Mouse (Mus musculus): ENCODE results near the gene Apoc3. TPM values are rescaled to one million over a fixed set of nuclear protein-coding genes. Genes with fewer than 3 reads are reported as not detected.

Gene Apoc3
- total and polyA plus RNA-seq, 3 experiments = not detected

- Histone ChIP-seq H3K9me3 (replicated peaks; ENCODE audit: low read length) (no peaks in the 10 kb centered on the region), H3K36me3 (replicated peaks in 1 of 2; ENCODE audit: control insufficient read depth in 1 of 2, insufficient read depth in 1 of 2, low read length in 1 of 2) (no peaks in the 10 kb centered on the region), H3K4me2 (ENCODE audit: insufficient read depth, low read depth, poor library complexity, severe bottlenecking) (no peak overlapping the region), H3K4me1 (ENCODE audit: control insufficient read depth in 1 of 2, insufficient read depth in 2 of 2) (peaks cover 3 to 12% of the 10 kb centered on the region in 2 experiments; a peak in 3 of 4 replicates), H3K4me3 (replicated peaks in 1 of 3; ENCODE audit: low read depth in 2 of 3, low read length in 2 of 3, poor library complexity in 1 of 3) (no peak overlapping the region), H3K9ac (ENCODE audit: insufficient read depth, low read depth) (no peak overlapping the region), H3K79me2 (replicated peaks; ENCODE audit: control insufficient read depth, extremely low read depth, insufficient read depth, poor library complexity, severe bottlenecking) (no peaks in the 10 kb centered on the region), H3K27me3 (replicated peaks) (no peaks in the 10 kb centered on the region), H3K27ac (ENCODE audit: insufficient read depth, low read depth) (no peak overlapping the region)
- no peak for DNase-seq (ENCODE audit: extremely low read depth)
- dilution Hi-C loops (cut with MboI; ENCODE audit: extremely low pct_ligation_motif_present, extremely low pct_unique_long_range_greater_than_20kb, low sequenced_read_pairs) (no loop called here), in situ Hi-C loops (cut with MboI; ENCODE audit: low pct_ligation_motif_present, low pct_unique_long_range_greater_than_20kb, low sequenced_read_pairs) (no loop called here)
- no peak for TF ChIP-seq MAZ (IDR thresholded peaks at IDR 0.05; ENCODE audit: low read depth, low read length)
- no peak for TF ChIP-seq POLR2AphosphoS2 (IDR thresholded peaks at IDR 0.05; ENCODE audit: low read depth, low read length)
- TF ChIP-seq USF2 (conservative IDR thresholded peaks at IDR 0.05; ENCODE audit: low read depth, low read length) = no peak
- no peak for TF ChIP-seq NELFE (IDR thresholded peaks at IDR 0.05; ENCODE audit: low read depth, low read length)
- TF ChIP-seq PAX5 (IDR thresholded peaks at IDR 0.05; ENCODE audit: low read length) = no peak
- no peak for TF ChIP-seq MAFK (IDR thresholded peaks at IDR 0.05; ENCODE audit: insufficient replicate concordance, low read length)
- no peak for TF ChIP-seq ZC3H11A (IDR thresholded peaks at IDR 0.05; ENCODE audit: low read depth, low read length)
- no peak for TF ChIP-seq CHD1 (IDR thresholded peaks at IDR 0.05; ENCODE audit: low read depth, low read length)
- no peak for TF ChIP-seq SIN3A (IDR thresholded peaks at IDR 0.05; ENCODE audit: low read length)
- TF ChIP-seq RAD21 (IDR thresholded peaks at IDR 0.05; ENCODE audit: low read depth, low read length) = no peak
- TF ChIP-seq NRF1 (IDR thresholded peaks at IDR 0.05; ENCODE audit: low read depth, low read length) = no peak
- TF ChIP-seq EP300 (IDR thresholded peaks at IDR 0.05; ENCODE audit: low read length) = no peak
- TF ChIP-seq POLR2A (IDR thresholded peaks at IDR 0.05; ENCODE audit: low read depth, low read length) = no peak
- no peak for TF ChIP-seq CTCF (conservative IDR thresholded peaks at IDR 0.05 in 1 of 2, IDR thresholded peaks at IDR 0.05 in 1 of 2; ENCODE audit: low read depth in 2 of 2, low read length in 2 of 2)
- TF ChIP-seq MEF2A (IDR thresholded peaks at IDR 0.05; ENCODE audit: borderline replicate concordance, low read depth, low read length) = no peak
- no peak for TF ChIP-seq RCOR1 (conservative IDR thresholded peaks at IDR 0.05; ENCODE audit: low read depth, low read length)
- no peak for TF ChIP-seq TCF12 (IDR thresholded peaks at IDR 0.05; ENCODE audit: low read depth, low read length)
- TF ChIP-seq ZMIZ1 (IDR thresholded peaks at IDR 0.05; ENCODE audit: low read depth, low read length) = no peak
- TF ChIP-seq JUN (IDR thresholded peaks at IDR 0.05; ENCODE audit: insufficient read depth, low read depth, low read length) = no peak
- TF ChIP-seq MAX (IDR thresholded peaks at IDR 0.05; ENCODE audit: low read length) = no peak
Observed at GRCm38 (mm10) chr9:46261131-46261530, 25.7 kb upstream of the Apoc3 start.

GRCm38 (mm10) chr9:46259111-46259510, 23.7 kb upstream of the Apoc3 start:
- H3K4me1 ChIP-seq (ENCODE audit: control insufficient read depth in 1 of 2, insufficient read depth in 2 of 2) = peaks cover 3 to 12% of the 10 kb centered on the region in 2 experiments
- no peaks in the 10 kb centered on the region for H3K27me3 ChIP-seq (replicated peaks)
- in situ Hi-C loops (cut with MboI; ENCODE audit: low pct_ligation_motif_present, low pct_unique_long_range_greater_than_20kb, low sequenced_read_pairs) (no loop called here), dilution Hi-C loops (cut with MboI; ENCODE audit: extremely low pct_ligation_motif_present, extremely low pct_unique_long_range_greater_than_20kb, low sequenced_read_pairs) (no loop called here)
- no peaks in the 10 kb centered on the region for H3K36me3 ChIP-seq (replicated peaks in 1 of 2; ENCODE audit: control insufficient read depth in 1 of 2, insufficient read depth in 1 of 2, low read length in 1 of 2)
- TF ChIP-seq GABPA (IDR thresholded peaks at IDR 0.05; ENCODE audit: insufficient replicate concordance, low read depth, low read length) (no peak), IRF4 (IDR thresholded peaks at IDR 0.05; ENCODE audit: low read depth, low read length) (no peak), KAT2A (IDR thresholded peaks at IDR 0.05; ENCODE audit: insufficient replicate concordance, low read length) (no peak), TBP (conservative IDR thresholded peaks at IDR 0.05; ENCODE audit: low read depth, low read length) (no peak), MAX (IDR thresholded peaks at IDR 0.05; ENCODE audit: low read length) (no peak), ZMIZ1 (IDR thresholded peaks at IDR 0.05; ENCODE audit: low read depth, low read length) (no peak), ETS1 (conservative IDR thresholded peaks at IDR 0.05; ENCODE audit: low read depth, low read length) (no peak), SMC3 (IDR thresholded peaks at IDR 0.05; ENCODE audit: low read depth, low read length) (no peak), NELFE (IDR thresholded peaks at IDR 0.05; ENCODE audit: low read depth, low read length) (no peak), MYC (IDR thresholded peaks at IDR 0.05; ENCODE audit: low read depth, low read length) (no peak), RAD21 (IDR thresholded peaks at IDR 0.05; ENCODE audit: low read depth, low read length) (no peak), PAX5 (IDR thresholded peaks at IDR 0.05; ENCODE audit: low read length) (no peak), MAFK (IDR thresholded peaks at IDR 0.05; ENCODE audit: insufficient replicate concordance, low read length) (no peak)
- no peak for DNase-seq (ENCODE audit: extremely low read depth)
- no peak overlapping the region for H3K4me2 ChIP-seq (ENCODE audit: insufficient read depth, low read depth, poor library complexity, severe bottlenecking)
- H3K4me3 ChIP-seq (replicated peaks in 1 of 3; ENCODE audit: low read depth in 2 of 3, low read length in 2 of 3, poor library complexity in 1 of 3) = no peak overlapping the region
- H3K9ac ChIP-seq (ENCODE audit: insufficient read depth, low read depth) = no peak overlapping the region
- H3K9me3 ChIP-seq (replicated peaks; ENCODE audit: low read length) = no peaks in the 10 kb centered on the region
- no peak overlapping the region for H3K27ac ChIP-seq (ENCODE audit: insufficient read depth, low read depth)
- H3K79me2 ChIP-seq (replicated peaks; ENCODE audit: control insufficient read depth, extremely low read depth, insufficient read depth, poor library complexity, severe bottlenecking) = no peaks in the 10 kb centered on the region

Measured in CH12.LX (cell line).